Mouse (Mus musculus) hindbrain, embryonic 10.5 days (tissue): ENCODE results near the gene Snd1. TPM values are rescaled to one million over a fixed set of nuclear protein-coding genes. Genes with fewer than 3 reads are reported as not detected.

Experiments
- DNase-seq: peaks from one replicate; pipeline ENCODE4 v3.0.0-alpha.2; 2017; ENCODE audit warnings: low spot score
- H3K27ac ChIP-seq: fragments of 300-500 bp; sonication (generic); 2 replicates; pipeline ENCODE4 v1.5.1; 2016; ENCODE audit warnings: mild to moderate bottlenecking, moderate library complexity
- H3K27me3 ChIP-seq: fragments of 300-500 bp; sonication (generic); 2 replicates; pipeline ENCODE4 v1.6.1; 2016; ENCODE audit warnings: mild to moderate bottlenecking; ENCODE audit not compliant: poor library complexity, insufficient read depth, severe bottlenecking
- H3K36me3 ChIP-seq: fragments of 300-500 bp; sonication (generic); 2 replicates; pipeline ENCODE4 v1.6.1; 2016; ENCODE audit warnings: mild to moderate bottlenecking, moderate library complexity
- H3K4me1 ChIP-seq: fragments of 300-500 bp; sonication (generic); replicated peaks from 2 replicates; pipeline ENCODE4 v1.6.1; 2016; ENCODE audit warnings: mild to moderate bottlenecking
- H3K4me3 ChIP-seq: fragments of 300-500 bp; sonication (generic); 2 replicates; pipeline ENCODE4 v1.5.1; 2016; ENCODE audit warnings: mild to moderate bottlenecking, moderate library complexity
- H3K9me3 ChIP-seq: fragments of 300-500 bp; sonication (generic); 2 replicates; pipeline ENCODE4 v1.6.1; 2016; ENCODE audit warnings: mild to moderate bottlenecking, moderate library complexity
- WGBS: fragments of 180-500 bp; shearing (Covaris S2); methylation state at CpG from one replicate; pipeline ENCODE4 v1.1.7; 2016; 5-methylcytosine and 5-hydroxymethylcytosine counted together
- polyA plus RNA-seq: library from polyadenylated mRNA; unstranded; fragments of >200 nt; fragmentation: Nextera tagmentation; extraction: Ambion mirVana; gene quantifications from 2 replicates; pipeline ENCODE4 v1.2.1, GENCODE M21; 2016

The Snd1 gene
- polyA plus RNA-seq, 1 experiment from 2014 or later: 117 TPM

DNA sequence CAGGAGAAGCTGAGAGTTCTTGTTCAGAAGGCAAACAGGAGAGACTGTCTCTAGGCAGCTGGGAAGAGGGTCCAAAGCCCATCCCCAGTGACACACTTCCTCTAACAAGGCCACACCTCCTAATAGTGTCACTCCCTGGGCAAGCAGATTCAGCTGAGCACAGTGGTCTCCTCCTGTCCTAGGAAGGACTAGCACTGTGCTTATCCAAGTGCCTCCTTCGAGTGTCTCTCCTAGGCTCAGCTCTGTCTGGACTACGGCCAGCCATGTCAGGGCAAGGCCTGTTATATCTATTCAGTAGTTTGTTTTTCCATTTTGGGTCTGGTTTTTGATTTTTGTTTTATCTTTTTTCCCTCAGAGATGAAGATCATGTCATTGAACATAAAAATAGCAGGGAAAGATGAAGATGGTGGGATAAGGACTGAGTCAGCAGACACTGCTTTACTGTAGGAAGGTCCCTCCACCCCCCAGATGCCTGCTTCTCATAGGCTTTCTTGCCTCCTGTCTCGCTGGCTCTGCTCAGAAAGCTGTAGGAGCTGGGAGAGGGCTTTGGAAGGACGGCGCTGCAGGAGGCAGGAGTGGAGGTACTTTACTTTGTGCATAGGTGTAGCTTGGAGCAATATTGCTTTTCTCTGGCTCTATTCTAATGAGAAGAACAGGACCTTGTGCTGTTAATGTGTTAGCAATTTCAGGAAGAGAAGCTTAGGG is 86.5 kb downstream of the Snd1 start:
- Histone ChIP-seq H3K4me1 (peaks cover 11% of the 10 kb centered on the region), H3K4me3 (no peak overlapping the region), H3K9me3 (no peaks in the 10 kb centered on the region), H3K36me3 (peaks cover 15% of the 10 kb centered on the region), H3K27ac (no peak overlapping the region), H3K27me3 (no peaks in the 10 kb centered on the region)
- WGBS: 89% methylated on average over 5 of the region's 5 CpGs
- DNase-seq: no peak

DNA sequence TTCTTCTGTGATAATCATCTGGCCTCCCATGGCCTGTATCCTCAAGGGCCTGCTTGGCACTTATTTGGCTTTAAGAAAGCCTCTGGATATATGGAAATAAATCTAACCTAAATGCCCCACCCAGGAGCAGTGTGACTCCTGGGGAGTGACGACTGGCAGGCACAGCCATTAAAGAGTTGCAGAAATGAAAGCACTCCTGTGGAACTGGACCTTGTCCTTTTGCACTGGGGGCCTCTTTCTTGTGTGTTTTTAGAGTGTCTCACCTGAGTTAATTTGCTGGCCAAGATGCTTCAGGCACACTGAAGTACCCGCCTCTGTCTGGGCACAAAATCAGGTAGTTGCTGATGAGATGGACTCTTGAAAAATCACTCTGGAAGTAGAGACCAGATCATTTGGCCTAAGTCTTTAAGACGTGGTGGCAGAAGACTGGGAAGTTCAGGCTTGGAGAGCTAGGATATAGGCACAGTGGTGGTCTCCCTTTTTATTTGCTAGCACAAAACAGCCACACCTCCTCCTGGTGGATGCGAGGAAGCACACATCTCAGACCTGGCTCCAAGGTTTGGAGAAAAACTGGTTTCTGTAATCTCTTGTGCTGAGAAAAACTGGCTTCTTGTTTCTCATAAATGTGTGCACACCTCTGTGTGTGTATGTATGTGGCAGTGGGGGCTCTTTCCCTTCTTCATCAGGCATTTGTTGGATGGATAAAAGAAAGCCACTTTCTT is 87.5 kb downstream of the Snd1 start:
- no peak overlapping the region for H3K27ac ChIP-seq
- peaks cover 5% of the 10 kb centered on the region for H3K4me1 ChIP-seq
- no peaks in the 10 kb centered on the region for H3K27me3 ChIP-seq
- no peaks in the 10 kb centered on the region for H3K9me3 ChIP-seq
- WGBS: 80% methylated on average over 4 of the region's 4 CpGs
- H3K36me3 ChIP-seq: peaks cover 15% of the 10 kb centered on the region
- H3K4me3 ChIP-seq: no peak overlapping the region
- no peak for DNase-seq

DNA sequence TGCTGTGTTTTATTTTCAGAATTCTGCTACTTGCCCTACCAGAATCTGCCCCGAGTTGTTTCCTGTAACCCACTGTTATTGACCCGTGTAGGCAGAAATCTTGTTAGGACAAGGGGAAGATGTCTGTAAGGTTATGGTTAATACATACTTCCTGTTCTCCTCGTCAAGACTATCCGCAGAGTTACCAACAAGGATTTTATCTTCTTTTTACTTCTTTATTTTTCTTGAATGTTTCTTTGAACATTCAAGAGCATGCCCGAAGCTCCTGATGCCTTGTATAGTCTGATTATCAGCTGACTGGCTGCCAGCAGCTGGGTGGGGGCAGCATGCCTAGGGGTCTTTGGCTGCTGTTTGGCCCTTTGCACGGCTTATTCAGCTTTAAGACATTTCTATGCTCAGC is 93.0 kb downstream of the Snd1 start:
- Histone ChIP-seq H3K4me3 (no peak overlapping the region), H3K27me3 (no peaks in the 10 kb centered on the region), H3K36me3 (peaks cover 5% of the 10 kb centered on the region), H3K27ac (peak overlapping the region; percentile 45; the same call in 1 of the 2 replicates), H3K9me3 (no peaks in the 10 kb centered on the region), H3K4me1 (peaks cover 17% of the 10 kb centered on the region)
- no peak for DNase-seq
- WGBS: 87% methylated on average over 6 of the region's 6 CpGs

DNA sequence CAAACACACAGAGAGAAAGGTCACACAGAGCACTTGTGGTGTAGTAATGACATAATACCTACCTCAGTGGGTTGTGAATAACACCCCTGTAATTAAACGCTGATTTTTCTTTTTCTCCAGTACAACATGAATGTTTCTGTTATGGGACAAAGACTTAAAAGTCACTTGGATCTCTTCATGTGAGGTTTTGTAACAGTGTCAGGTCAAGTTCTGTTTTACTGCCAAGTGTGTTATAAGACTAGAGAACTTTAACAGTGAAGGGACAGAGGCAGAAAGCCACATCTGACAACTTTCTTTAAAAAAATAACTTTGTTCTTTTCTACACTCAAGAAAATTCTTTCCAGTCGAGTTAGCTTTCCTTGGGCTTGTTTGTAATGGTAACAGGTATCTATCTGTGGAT is 97.0 kb downstream of the Snd1 start:
- no peak for DNase-seq
- H3K9me3 ChIP-seq: no peaks in the 10 kb centered on the region
- WGBS: 86% methylated on average over 2 of the region's 2 CpGs
- H3K27me3 ChIP-seq: no peaks in the 10 kb centered on the region
- H3K36me3 ChIP-seq: no peaks in the 10 kb centered on the region; the same call in 1 of the 2 replicates
- no peak overlapping the region for H3K4me3 ChIP-seq
- peaks cover 39% of the 10 kb centered on the region for H3K4me1 ChIP-seq
- H3K27ac ChIP-seq: no peak overlapping the region

DNA sequence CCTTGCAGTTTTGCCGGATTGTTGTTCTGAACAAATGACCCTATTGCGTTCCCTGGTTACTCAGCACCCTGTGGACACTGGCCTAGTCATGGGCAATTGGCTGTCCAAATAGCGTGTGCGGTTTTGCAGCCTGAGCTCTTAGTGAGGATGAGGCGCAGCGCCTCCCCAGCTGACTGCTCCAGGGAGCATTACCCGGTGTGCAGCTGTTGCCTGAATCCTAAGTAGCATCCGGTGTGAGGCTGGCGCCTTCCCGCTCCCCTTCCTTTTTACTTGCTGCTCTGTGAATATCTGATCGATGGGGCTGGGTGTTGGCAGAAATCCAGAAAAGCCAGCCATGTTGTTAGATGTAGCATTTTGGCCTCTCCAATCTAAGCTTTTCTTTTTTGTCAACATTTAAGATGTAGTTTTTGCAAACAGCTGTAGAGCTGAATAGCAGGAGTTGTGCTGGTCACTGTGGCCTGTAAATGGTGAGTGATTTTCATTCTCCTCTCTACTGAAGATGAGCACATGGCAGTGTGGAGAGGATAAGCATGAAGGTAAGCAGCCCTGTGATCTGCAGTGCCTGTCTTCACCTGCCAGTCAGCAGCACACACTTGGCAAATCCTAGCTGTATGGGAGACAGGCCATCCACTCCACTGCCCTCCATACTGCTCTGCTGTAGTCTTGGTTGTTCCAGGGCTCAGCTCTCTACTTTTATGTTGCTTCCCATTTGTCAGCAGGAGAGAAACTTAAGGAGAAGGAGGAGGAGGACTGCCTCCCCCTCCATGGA is 98.2 kb downstream of the Snd1 start:
- H3K4me1 ChIP-seq: peaks cover 37% of the 10 kb centered on the region
- H3K9me3 ChIP-seq: no peaks in the 10 kb centered on the region
- no peaks in the 10 kb centered on the region; the same call in 1 of the 2 replicates for H3K36me3 ChIP-seq
- no peaks in the 10 kb centered on the region for H3K27me3 ChIP-seq
- WGBS: 69% methylated on average over 11 of the region's 11 CpGs
- DNase-seq: peak; percentile 32
- H3K4me3 ChIP-seq: no peak overlapping the region
- H3K27ac ChIP-seq: peak overlapping the region; percentile 69

DNA sequence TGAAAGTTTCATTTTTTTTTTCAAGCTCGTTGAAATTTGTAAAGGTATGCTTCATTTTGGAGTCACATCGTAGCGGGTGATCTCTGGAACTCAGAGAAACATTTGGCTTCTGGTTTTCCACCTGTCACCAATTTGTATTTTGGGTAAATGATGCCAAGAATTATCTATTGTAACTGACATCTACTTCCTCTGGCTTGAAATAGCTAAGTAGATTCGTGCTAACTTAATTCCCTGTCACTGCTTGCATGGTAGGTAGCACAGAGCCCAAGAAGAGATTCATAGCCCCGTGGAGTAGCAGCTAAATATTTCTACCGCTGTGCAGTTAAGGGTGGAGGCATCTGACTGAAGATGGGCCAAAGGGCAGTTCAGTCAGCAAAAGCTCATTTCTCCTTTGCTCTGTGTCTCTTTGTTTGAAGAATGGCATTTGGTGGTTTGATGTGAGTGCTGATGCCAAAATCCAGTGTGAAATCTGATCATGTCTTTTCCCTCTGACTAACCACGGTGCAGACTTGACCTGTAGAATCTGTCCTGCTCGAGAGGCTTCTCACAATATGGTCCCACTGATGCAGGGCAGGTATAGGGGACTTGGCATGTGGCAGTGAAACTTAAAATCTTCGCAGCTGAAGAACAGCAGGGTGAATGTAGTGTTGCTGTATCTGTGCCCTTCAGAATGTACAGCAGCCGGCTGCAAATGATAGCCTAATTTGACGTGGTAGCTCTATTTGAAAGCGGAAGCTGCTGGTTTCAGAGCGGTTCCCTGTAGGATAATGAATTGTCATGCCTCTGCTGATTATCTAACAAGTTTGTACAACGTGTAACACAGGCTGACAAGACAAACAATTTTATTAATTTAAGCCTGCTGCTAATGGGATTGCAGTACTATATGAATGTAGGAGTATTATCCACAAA is 101.7 kb downstream of the Snd1 start:
- H3K27me3 ChIP-seq: no peaks in the 10 kb centered on the region
- H3K9me3 ChIP-seq: no peaks in the 10 kb centered on the region
- H3K4me3 ChIP-seq: no peak overlapping the region
- no peaks in the 10 kb centered on the region; the same call in 1 of the 2 replicates for H3K36me3 ChIP-seq
- WGBS: 71% methylated on average over 14 of the region's 14 CpGs
- H3K27ac ChIP-seq: no peak overlapping the region
- peaks cover 29% of the 10 kb centered on the region for H3K4me1 ChIP-seq
- DNase-seq: no peak

DNA sequence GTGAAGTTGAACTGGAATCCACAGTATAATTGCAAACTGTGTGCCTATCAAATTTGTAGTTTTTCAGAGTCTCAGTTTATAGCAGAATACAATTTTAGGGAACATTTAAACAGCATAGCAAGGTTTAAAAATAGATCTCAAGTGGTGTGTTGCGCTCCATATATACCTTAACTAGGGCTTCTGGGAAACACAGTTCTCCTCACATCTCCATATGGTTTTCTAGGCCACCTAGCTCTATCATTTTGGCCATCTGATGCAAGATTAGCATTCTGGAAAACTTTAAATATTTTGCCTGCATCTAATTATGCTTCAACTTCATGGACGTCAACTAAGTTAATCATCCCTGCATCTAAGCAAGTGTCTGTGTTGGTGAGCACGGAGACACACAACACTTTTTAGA is 107.9 kb downstream of the Snd1 start:
- Histone ChIP-seq H3K9me3 (no peaks in the 10 kb centered on the region), H3K4me3 (no peak overlapping the region), H3K27me3 (no peaks in the 10 kb centered on the region), H3K4me1 (no peaks in the 10 kb centered on the region), H3K27ac (no peak overlapping the region), H3K36me3 (no peaks in the 10 kb centered on the region)
- 95% methylated on average over 3 of the region's 3 CpGs for WGBS
- no peak for DNase-seq

DNA sequence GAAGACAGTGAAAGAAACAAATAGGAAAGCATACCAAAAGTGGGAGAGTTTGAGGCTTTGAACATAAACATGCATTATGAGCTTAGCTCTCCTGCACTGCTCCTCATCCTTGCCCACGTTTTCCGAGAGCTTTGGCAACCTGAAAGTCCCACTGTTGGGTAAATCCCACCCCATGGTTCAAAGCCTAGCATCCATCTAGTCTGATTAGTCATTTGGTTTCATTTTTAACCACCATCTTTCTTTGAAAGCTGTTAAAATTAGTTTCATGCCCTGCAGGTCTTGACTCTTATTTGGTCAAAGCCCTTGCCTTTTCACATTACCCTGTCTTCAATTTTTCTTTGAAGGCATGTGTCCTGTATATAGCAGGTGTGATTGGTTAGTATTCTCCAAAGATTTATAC is 108.5 kb downstream of the Snd1 start:
- H3K36me3 ChIP-seq: no peaks in the 10 kb centered on the region
- 96% methylated on average over 2 of the region's 2 CpGs for WGBS
- no peaks in the 10 kb centered on the region for H3K4me1 ChIP-seq
- no peaks in the 10 kb centered on the region for H3K9me3 ChIP-seq
- H3K27me3 ChIP-seq: no peaks in the 10 kb centered on the region
- DNase-seq: no peak
- H3K27ac ChIP-seq: no peak overlapping the region
- no peak overlapping the region for H3K4me3 ChIP-seq

DNA sequence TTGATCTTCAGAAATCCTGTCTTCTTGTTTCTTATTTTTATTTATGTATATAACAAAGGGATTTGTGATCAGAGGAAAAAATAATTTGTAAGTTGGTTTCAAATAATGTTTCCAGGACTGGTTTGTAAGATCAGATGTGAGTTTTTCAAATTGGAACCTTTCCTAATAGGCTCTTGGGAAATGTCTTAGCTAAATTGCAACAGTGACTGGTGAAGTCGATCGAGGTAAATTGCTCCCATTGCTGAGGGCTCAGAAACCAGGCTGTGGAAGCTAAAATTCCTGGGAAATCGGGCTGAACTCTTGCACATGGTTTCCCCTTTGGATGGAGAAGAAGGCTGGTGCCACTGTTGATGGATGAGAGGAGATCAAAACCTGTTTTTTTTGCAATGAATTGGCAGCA is 111.9 kb downstream of the Snd1 start:
- no peak for DNase-seq
- Histone ChIP-seq H3K4me1 (no peaks in the 10 kb centered on the region), H3K4me3 (no peak overlapping the region), H3K27ac (no peak overlapping the region), H3K27me3 (no peaks in the 10 kb centered on the region), H3K9me3 (no peaks in the 10 kb centered on the region), H3K36me3 (peaks cover 3% of the 10 kb centered on the region; the same call in 1 of the 2 replicates)
- 92% methylated on average over 3 of the region's 3 CpGs for WGBS

DNA sequence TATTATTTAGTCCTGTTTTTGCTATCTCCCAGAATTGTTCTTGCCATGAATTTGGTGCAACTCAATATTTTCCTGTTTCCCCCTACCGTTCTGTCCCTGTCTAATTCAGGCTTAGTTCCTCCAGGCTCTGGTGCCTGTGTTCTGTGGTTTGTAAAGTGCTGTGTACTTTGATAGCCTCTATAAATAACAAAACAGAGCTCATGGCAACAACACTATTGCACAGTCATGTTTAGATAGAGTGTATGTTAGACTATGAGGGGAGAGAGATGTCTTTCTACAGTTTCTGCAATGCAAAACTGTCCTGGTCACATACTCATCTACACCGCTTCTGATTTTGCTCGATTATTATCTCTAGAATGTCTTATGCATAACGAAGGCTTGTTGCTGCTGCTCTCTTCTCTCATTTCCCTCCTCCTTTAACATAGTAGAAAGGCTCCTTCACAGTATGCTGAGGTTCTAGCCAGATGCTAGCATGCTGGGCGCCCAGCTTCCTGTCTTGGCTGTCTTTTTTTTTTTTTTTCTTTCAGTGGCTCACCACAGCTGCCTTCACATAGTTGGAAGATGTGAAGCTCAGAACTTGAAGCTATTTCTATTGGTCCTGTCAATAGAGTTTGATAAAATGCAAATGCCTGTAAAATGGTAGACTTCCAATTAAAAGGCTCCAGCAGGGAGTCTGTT is 113.7 kb downstream of the Snd1 start:
- Histone ChIP-seq H3K9me3 (no peaks in the 10 kb centered on the region), H3K4me3 (no peak overlapping the region), H3K36me3 (peaks cover 9% of the 10 kb centered on the region), H3K27me3 (no peaks in the 10 kb centered on the region), H3K27ac (no peak overlapping the region), H3K4me1 (no peaks in the 10 kb centered on the region)
- DNase-seq: no peak
- WGBS: 87% methylated on average over 5 of the region's 5 CpGs

DNA sequence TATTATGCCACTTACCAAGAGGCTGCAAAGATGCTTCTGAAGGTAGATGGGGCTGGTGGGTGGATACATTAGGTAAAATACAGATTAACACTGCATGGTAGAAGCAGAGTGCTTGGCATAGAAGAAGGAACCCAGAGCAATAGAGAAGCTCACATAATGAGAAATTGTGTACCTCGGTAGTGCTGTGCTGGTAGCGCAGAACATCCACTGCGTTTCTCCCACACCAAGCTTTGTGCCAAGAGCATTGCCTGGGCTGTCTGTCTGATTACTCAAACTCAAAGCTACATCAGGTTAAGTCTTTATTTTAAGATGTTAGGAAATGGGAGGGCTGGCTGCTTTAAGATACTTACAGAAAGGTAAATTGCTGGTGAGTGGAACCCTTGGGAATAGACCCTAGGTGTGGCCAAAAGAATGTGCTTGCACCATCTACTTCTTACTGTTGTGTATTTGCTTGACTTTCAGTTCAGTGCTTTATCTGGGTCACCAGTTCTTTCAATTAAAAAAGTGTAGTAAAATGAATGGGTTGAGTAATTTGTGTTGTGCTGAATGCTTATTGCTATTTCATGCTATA is 117.5 kb downstream of the Snd1 start:
- WGBS: 97% methylated on average over 3 of the region's 3 CpGs
- no peak overlapping the region for H3K4me3 ChIP-seq
- H3K27me3 ChIP-seq: no peaks in the 10 kb centered on the region
- H3K9me3 ChIP-seq: no peaks in the 10 kb centered on the region
- no peaks in the 10 kb centered on the region for H3K4me1 ChIP-seq
- H3K36me3 ChIP-seq: peaks cover 9% of the 10 kb centered on the region
- no peak for DNase-seq
- H3K27ac ChIP-seq: no peak overlapping the region
